Mouse (Mus musculus) limb, embryonic 11.5 days (tissue): ENCODE results near the gene Slc6a5. TPM values are rescaled to one million over a fixed set of nuclear protein-coding genes. Genes with fewer than 3 reads are reported as not detected.

Experiments used
- ATAC-seq: fragments of 200-750 bp; cut with Nextera tagmentation; 2 replicates; pipeline ENCODE4 v1.8.0; 2017; ENCODE audit warnings: low read depth; ENCODE audit not compliant: insufficient number of reproducible peaks, low FRiP score, low TSS enrichment
- DNase-seq: peaks from one replicate; pipeline ENCODE4 v3.0.0-alpha.2; 2015; ENCODE audit warnings: low spot score
- H3K27ac ChIP-seq: fragments of 300-500 bp; sonication (generic); replicated peaks from 2 replicates; pipeline ENCODE4 v1.5.1; 2014; ENCODE audit warnings: low read depth, mild to moderate bottlenecking, low read length
- H3K27me3 ChIP-seq: fragments of 300-500 bp; sonication (generic); 2 replicates; pipeline ENCODE4 v1.6.1; 2014; ENCODE audit warnings: mild to moderate bottlenecking, low read length, mixed read lengths; ENCODE audit not compliant: control insufficient read depth, insufficient read depth
- H3K36me3 ChIP-seq: fragments of 300-500 bp; sonication (generic); 2 replicates; pipeline ENCODE4 v1.6.1; 2014; ENCODE audit warnings: mild to moderate bottlenecking, low read length, moderate library complexity, mixed read lengths; ENCODE audit not compliant: control insufficient read depth, insufficient read depth
- H3K4me1 ChIP-seq: fragments of 300-500 bp; sonication (generic); 2 replicates; pipeline ENCODE4 v1.6.1; 2014; ENCODE audit warnings: low read length, mixed read lengths; ENCODE audit not compliant: control insufficient read depth, insufficient read depth
- H3K4me2 ChIP-seq: fragments of 300-500 bp; sonication (generic); 2 replicates; pipeline ENCODE4 v1.6.1; 2014; ENCODE audit warnings: low read depth, mild to moderate bottlenecking, moderate library complexity; ENCODE audit not compliant: severe bottlenecking
- H3K4me3 ChIP-seq: fragments of 300-500 bp; sonication (generic); 2 replicates; pipeline ENCODE4 v1.5.1; 2014; ENCODE audit warnings: low read depth, low read length
- H3K9ac ChIP-seq: fragments of 300-500 bp; sonication (generic); 2 replicates; pipeline ENCODE4 v1.6.1; 2014; ENCODE audit warnings: mild to moderate bottlenecking, low read length
- H3K9me3 ChIP-seq: fragments of 300-500 bp; sonication (generic); 2 replicates; pipeline ENCODE4 v1.6.1; 2016; ENCODE audit warnings: low read length; ENCODE audit not compliant: control insufficient read depth
- WGBS: fragments of 180-500 bp; shearing (Covaris S2); extraction: QIAGEN DNeasy Blood & Tissue Kit; methylation state at CpG from one replicate; pipeline ENCODE4 v1.1.7; 2014; 5-methylcytosine and 5-hydroxymethylcytosine counted together
- polyA plus RNA-seq: library from polyadenylated mRNA; unstranded; fragments of >200 nt; fragmentation: Nextera tagmentation; extraction: Ambion mirVana; gene quantifications from 2 replicates; pipeline ENCODE4 v1.2.1, GENCODE M21; 2014

The Slc6a5 gene
- polyA plus RNA-seq, 1 experiment from 2014 or later = not detected

GRCm38 (mm10) chr7:49908181-49908855, 1.6 kb upstream of the Slc6a5 start:
- ATAC-seq (no peak), DNase-seq (peak; percentile 47)
- H3K4me2 ChIP-seq = no peak overlapping the region

GRCm38 (mm10) chr7:49908990-49909411, 945 bp upstream of the Slc6a5 start:
- peaks cover 87% of the 10 kb centered on the region for H3K27me3 ChIP-seq
- H3K27ac ChIP-seq = no peak overlapping the region
- WGBS = under 1% methylated on average over 26 of the region's 26 CpGs
- no peak overlapping the region for H3K9ac ChIP-seq
- no peaks in the 10 kb centered on the region for H3K9me3 ChIP-seq
- ATAC-seq (no peak), DNase-seq (peak; percentile 54)
- no peak overlapping the region for H3K4me2 ChIP-seq
- no peaks in the 10 kb centered on the region for H3K36me3 ChIP-seq
- no peak overlapping the region for H3K4me3 ChIP-seq
- H3K4me1 ChIP-seq = no peaks in the 10 kb centered on the region

More at GRCm38 (mm10) chr7:49908181-49908855, 1.6 kb upstream of the Slc6a5 start:
- H3K36me3 ChIP-seq = no peaks in the 10 kb centered on the region
- H3K9me3 ChIP-seq = no peaks in the 10 kb centered on the region
- 1% methylated on average over 24 of the region's 24 CpGs for WGBS
- no peak overlapping the region for H3K9ac ChIP-seq
- peaks cover 81% of the 10 kb centered on the region for H3K27me3 ChIP-seq
- H3K4me1 ChIP-seq = no peaks in the 10 kb centered on the region
- H3K27ac ChIP-seq = no peak overlapping the region
- no peak overlapping the region for H3K4me3 ChIP-seq

GRCm38 (mm10) chr7:49910361-49910760, 415 bp downstream of the Slc6a5 start:
- no peak for ATAC-seq
- no peak overlapping the region for H3K4me3 ChIP-seq
- H3K36me3 ChIP-seq = no peaks in the 10 kb centered on the region
- no peak overlapping the region for H3K4me2 ChIP-seq
- peaks cover 96% of the 10 kb centered on the region for H3K27me3 ChIP-seq
- under 1% methylated on average over 16 of the region's 16 CpGs for WGBS
- H3K4me1 ChIP-seq = no peaks in the 10 kb centered on the region
- H3K9me3 ChIP-seq = no peaks in the 10 kb centered on the region
- H3K27ac ChIP-seq = no peak overlapping the region
- no peak overlapping the region for H3K9ac ChIP-seq
- DNase-seq = peak; percentile 79

- Histone ChIP-seq H3K4me1 (no peaks in the 10 kb centered on the region), H3K9ac (no peak overlapping the region), H3K9me3 (no peaks in the 10 kb centered on the region), H3K27me3 (peaks cover 99% of the 10 kb centered on the region), H3K27ac (no peak overlapping the region), H3K4me2 (no peak overlapping the region), H3K36me3 (no peaks in the 10 kb centered on the region), H3K4me3 (no peak overlapping the region)
- DNase-seq = no peak
- ATAC-seq = no peak
- WGBS = 4% methylated on average over 23 of the region's 23 CpGs
Observed at GRCm38 (mm10) chr7:49911147-49911946, 1.4 kb downstream of the Slc6a5 start.

- no peak overlapping the region for H3K4me2 ChIP-seq
- no peaks in the 10 kb centered on the region for H3K4me1 ChIP-seq
- no peak overlapping the region for H3K9ac ChIP-seq
- no peaks in the 10 kb centered on the region for H3K36me3 ChIP-seq
- H3K27me3 ChIP-seq = peaks cover 99% of the 10 kb centered on the region
- no peak overlapping the region for H3K4me3 ChIP-seq
- H3K9me3 ChIP-seq = no peaks in the 10 kb centered on the region
- DNase-seq (peak; percentile 40), ATAC-seq (no peak; the same call in 1 of the 2 replicates)
- WGBS = 2% methylated on average over 26 of the region's 26 CpGs
- H3K27ac ChIP-seq = no peak overlapping the region
Observed at GRCm38 (mm10) chr7:49911947-49912262, 2.0 kb downstream of the Slc6a5 start.

GRCm38 (mm10) chr7:49913164-49913563, 3.2 kb downstream of the Slc6a5 start:
- 4% methylated on average over 4 of the region's 4 CpGs for WGBS
- Histone ChIP-seq H3K4me3 (no peak overlapping the region), H3K4me2 (no peak overlapping the region), H3K9ac (no peak overlapping the region), H3K4me1 (no peaks in the 10 kb centered on the region), H3K36me3 (no peaks in the 10 kb centered on the region), H3K9me3 (no peaks in the 10 kb centered on the region), H3K27me3 (peaks cover 99% of the 10 kb centered on the region), H3K27ac (no peak overlapping the region)
- DNase-seq (no peak), ATAC-seq (no peak)

GRCm38 (mm10) chr7:49913728-49914328, 3.9 kb downstream of the Slc6a5 start:
- no peak overlapping the region for H3K27ac ChIP-seq
- H3K9ac ChIP-seq = no peak overlapping the region
- H3K4me1 ChIP-seq = no peaks in the 10 kb centered on the region
- WGBS = 4% methylated on average over 5 of the region's 5 CpGs
- peaks cover 97% of the 10 kb centered on the region for H3K27me3 ChIP-seq
- DNase-seq (no peak), ATAC-seq (no peak)
- H3K36me3 ChIP-seq = no peaks in the 10 kb centered on the region
- no peaks in the 10 kb centered on the region for H3K9me3 ChIP-seq
- H3K4me3 ChIP-seq = no peak overlapping the region
- H3K4me2 ChIP-seq = no peak overlapping the region

GRCm38 (mm10) chr7:49914946-49915345, 5.0 kb downstream of the Slc6a5 start:
- Histone ChIP-seq H3K27ac (no peak overlapping the region), H3K9ac (no peak overlapping the region), H3K27me3 (peaks cover 86% of the 10 kb centered on the region), H3K4me1 (no peaks in the 10 kb centered on the region), H3K36me3 (no peaks in the 10 kb centered on the region), H3K4me2 (no peak overlapping the region), H3K9me3 (no peaks in the 10 kb centered on the region), H3K4me3 (no peak overlapping the region)
- DNase-seq (no peak), ATAC-seq (no peak)
- WGBS = 2% methylated on average over 9 of the region's 9 CpGs
